Mouse (Mus musculus): ENCODE measurements around the gene Fam129c.

The Fam129c gene

DNA sequence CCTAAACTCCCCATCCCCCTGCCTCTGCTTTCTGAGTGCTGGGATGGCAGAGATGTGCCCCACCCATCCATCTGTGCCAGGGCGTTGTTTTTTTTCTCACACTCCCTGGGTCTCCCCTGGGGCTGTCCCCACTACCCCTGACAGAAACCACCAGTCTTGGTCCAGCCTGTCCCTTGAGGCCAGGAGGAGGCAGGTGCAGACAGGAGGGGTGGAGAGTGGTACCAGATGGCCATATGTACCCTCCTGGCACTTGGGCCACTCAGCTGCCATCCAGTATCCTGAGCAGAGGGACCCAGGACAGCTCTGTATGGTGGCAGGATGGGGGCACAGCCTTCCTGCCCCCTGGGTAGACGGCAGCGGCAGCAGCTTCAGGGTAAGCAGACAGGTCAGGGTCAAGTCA is at the start of gene Fam129c:
Fam129c (plus strand) TSS at position 198 of the 400 bp plus-strand sequence.
- TF ChIP-seq GATA4 (IDR thresholded peaks at IDR 0.05; ENCODE audit: insufficient replicate concordance, low read length) = no peak

DNA sequence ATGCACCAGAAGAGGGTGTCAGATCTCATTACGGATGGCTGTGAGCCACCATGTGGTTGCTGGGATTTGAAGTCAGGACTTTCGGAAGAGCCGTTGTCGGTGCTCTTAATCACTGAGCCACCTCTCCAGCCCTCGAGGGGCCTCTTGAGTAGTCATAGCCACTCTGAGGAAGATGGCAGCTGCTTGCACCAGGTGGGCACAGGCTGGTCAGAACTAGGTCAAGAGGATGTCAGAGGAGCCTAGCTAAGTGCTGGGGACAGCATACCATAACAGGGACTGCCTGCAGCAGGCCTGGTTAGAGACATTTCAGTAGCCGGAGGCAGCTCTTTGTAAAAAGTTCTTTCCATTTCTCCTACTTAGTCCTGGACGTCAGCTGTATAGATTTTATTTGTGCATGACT is 46.7 kb upstream of the Fam129c start:
- no peak for TF ChIP-seq GATA4 (IDR thresholded peaks at IDR 0.05; ENCODE audit: insufficient replicate concordance, low read length)

DNA sequence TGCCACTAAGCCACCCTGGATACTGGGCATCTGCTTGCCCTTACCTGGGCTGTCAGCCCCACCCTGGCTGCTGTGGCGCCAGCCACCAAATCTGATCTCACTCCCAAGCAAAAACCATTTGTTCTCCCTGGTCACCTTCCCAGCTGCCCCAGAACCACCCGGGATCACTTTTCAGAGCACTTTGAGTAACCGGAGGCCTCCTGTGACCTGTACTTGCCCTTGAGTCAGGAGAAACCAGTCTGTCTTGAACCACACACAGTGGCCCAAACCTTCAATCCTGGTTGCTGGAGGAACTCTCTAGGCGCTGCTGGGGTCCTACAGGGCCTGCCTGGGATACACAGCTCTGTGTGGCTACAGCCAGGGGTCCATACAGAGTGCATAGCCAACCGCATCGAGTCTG is 44.7 kb upstream of the Fam129c start:
- TF ChIP-seq GATA4 (IDR thresholded peaks at IDR 0.05; ENCODE audit: insufficient replicate concordance, low read length) = no peak

DNA sequence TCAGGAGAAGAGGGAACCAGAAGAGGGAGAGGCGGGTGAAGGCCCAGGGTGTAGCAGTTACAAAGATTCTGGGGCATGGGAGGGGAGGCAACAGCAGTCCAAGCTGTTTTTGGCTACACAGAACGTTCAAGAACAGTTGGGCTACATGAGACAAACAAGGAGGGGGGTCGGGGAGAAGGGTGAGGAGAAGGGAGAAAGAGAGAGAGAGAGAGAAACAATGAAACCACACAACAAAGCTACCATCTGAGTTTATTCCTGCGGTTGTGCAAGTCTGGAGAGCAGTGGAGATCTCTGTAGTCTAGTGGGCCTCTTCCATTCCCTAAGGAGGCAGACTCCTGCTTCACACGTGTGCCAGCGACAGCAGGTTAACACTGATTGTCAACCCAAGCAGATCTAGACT is 43.4 kb upstream of the Fam129c start:
- TF ChIP-seq GATA4 (IDR thresholded peaks at IDR 0.05; ENCODE audit: insufficient replicate concordance, low read length) = no peak

DNA sequence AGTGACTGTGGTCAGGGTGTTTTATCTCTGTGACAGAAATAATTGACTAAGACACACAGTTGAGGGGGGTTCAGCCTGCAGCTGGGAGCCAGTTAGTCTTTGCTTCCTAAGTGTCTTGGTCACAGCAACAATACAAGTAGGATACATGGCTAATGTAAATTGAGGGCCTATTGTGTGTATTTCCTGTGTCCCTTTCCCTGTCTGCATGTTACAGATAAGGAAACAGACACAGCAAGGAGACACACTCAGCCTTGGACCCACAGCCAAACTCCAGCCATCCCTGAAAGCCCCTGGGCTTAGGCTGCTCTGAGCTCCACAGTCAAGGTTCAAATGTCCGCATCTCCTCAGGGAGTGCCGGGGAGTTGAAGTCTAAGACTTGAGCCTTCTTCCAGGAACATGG is 42.8 kb upstream of the Fam129c start:
- TF ChIP-seq GATA4 (IDR thresholded peaks at IDR 0.05; ENCODE audit: insufficient replicate concordance, low read length) = no peak

DNA sequence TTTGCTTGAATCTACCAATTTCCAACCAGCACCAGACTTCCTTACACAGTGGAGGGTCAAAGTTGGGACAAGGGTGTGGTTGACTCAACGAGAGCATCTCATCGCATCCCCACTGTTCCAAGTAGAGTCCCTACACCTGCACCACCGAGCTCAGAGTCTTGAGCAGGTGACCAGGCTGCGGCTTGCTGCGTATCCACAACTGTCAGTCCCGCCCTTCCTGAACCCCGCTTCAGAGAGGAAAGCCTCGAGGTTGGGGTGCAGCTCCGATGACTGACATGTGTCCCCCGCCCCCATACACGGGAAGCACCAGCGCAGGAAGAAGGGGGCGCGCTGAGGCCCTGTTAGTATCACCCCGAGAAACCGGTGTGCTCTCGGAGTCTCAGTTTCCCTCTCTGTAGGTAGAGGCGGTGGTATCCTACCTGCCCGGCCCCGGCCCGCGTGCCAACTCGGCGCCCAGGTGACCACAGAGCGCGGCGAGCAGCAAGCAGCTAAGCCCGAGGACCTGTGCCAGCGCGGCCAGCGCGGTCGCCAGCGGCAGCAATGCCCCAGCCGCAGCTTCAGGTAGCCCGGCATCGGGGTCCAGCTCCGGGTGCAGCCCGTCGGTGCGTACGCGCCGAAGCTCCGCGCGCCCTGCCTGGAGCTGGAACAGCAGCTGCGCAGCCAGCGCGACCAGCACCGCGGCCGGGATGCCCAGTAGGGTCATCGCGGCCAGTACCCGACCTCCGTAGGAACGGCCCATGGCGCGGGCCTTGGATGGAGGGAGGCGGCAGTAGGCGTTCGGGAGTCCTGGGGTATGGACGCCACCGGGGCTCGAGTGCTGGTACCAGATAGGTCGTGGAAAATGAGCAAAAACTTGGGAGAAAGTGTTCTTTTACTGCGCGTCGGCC is 39.1 kb upstream of the Fam129c start, which contains the start of gene Tmem221:
Tmem221 (minus strand) TSS at position 801 of the 887 bp plus-strand sequence.
- no peak for TF ChIP-seq GATA4 (IDR thresholded peaks at IDR 0.05; ENCODE audit: insufficient replicate concordance, low read length)

DNA sequence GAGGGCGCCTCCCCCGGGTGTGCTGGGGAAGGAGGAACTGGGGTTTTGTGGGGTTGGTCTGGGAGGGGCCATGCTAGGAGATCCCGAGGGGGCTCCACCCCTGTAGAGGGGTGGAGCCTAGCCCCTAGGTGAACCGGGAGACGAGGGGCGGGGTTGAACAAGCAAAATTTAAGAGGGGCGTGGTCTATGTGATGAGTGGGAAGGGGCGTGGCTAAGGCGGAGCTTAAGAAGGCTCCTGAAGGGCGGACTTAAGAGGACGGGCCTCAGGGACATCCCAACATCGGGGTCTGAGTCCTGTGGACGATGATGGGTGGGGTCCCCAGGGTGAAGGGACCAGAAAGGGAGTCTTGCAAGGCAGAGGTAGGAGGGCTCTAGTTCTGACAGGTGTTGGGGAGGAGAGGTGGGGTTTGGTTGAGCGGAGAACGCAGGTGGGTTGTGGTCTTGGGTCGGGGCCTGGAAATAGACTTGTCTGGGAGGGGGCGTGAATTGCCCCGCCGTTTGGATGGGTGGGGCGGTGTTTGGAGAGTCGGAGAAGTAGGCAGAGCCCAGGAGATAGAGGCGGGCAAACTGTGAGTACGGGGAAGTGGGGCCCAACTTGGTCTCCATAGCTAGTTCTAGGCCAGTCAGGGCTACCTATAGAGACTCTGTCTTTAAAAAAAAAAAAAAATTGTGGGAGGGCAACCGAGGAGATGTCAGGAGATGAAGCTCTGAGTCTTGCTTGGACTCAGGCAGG is 38.3 kb upstream of the Fam129c start:
- TF ChIP-seq GATA4 (IDR thresholded peaks at IDR 0.05; ENCODE audit: insufficient replicate concordance, low read length) = no peak

DNA sequence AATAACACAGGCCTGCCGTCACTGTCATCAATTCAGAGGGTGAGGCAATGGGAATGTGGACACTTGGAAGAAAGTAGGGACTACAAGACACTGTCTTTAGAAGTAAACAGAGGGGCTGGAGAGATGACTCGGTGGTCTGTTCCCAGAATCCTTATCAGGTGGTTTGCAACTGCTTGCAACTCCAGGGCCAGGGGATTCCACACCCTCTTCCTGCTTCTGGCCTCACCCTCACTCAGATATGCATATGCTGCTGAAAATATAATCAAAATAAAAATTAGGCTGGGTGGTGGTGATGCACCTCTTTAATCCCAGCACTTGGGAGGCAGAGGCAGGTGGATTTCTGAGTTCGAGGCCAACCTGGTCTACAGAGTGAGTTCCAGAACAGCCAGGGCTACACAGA is 37.4 kb upstream of the Fam129c start:
- TF ChIP-seq GATA4 (IDR thresholded peaks at IDR 0.05; ENCODE audit: insufficient replicate concordance, low read length) = no peak

DNA sequence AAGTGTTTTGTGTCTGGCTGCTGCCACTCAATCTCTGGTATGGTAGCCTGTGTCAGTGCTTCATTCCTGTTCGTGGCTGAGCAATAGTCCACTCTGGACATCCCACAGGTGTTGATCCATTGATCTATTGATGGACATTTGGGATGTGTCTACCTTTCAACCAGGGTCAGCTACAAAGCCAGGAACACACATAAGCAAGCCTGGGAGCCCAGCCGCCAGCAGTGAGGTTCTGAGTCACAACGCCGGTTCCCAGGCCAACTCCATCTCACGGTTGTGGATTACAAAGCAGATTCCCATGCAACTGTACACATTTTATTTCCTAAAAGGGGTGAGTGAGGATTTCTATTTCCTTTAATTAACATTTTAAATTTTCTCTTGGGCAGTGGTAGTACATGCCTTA is 36.7 kb upstream of the Fam129c start:
- TF ChIP-seq GATA4 (IDR thresholded peaks at IDR 0.05; ENCODE audit: insufficient replicate concordance, low read length) = no peak

DNA sequence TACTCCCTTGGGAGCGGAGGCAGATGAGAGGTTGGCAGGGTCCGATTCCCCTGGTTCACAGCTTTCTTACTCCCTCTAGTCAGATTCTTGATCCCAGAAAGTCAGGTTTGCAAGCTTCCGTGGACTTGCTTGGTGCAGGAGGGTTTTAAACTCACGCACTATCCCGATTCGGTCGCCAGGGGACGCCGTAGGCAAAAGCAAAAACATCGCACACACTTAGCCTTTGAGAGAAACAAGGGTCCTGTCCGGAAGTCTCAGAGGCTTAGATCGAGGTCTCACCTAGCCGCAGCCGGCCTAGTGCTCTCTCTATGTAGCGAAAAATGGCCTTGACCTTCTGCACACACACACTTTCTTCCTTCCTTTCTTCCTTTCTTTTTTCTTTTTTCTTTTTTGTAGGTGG is 36.0 kb upstream of the Fam129c start:
- TF ChIP-seq GATA4 (IDR thresholded peaks at IDR 0.05; ENCODE audit: insufficient replicate concordance, low read length) = no peak

DNA sequence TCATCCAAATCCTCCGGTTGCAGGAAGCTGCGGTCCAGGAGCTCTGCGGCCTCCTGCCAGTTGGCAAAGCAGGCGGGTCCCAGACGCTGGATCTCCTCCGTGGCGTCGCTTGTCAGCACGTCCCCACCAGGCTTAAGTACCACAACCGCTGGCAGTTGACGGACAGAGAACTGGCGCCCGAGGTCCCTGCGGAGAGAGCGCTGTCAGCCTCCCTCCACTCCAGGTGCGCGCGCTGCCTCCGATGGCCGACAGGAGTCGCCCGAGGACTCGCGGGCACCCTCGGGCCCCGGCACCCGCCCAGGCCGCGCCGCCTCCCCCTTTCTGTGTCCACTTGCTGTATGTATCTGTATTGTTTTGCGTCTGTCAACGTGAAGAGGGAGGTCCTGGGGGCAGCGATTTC is 34.7 kb upstream of the Fam129c start:
- TF ChIP-seq GATA4 (IDR thresholded peaks at IDR 0.05; ENCODE audit: insufficient replicate concordance, low read length) = no peak

DNA sequence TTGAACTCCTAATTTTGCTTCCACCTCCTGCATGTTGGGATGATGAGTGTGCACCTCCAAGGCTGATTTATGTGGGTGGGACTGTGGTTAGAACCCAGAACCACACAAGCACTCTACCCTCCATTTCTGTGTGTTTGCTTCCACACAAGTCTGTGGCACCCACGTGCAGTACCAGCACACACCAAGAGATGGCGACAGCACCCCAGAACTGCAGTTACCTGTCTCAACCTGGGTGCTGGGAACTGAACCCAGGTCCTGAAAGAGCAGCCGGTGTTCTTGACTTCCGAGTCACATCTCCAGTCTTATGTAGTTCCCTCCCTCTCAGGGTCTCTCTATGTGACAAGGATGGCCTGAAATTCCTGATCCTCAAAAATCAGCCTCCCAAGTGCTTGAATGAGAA is 33.5 kb upstream of the Fam129c start:
- no peak for TF ChIP-seq GATA4 (IDR thresholded peaks at IDR 0.05; ENCODE audit: insufficient replicate concordance, low read length)

DNA sequence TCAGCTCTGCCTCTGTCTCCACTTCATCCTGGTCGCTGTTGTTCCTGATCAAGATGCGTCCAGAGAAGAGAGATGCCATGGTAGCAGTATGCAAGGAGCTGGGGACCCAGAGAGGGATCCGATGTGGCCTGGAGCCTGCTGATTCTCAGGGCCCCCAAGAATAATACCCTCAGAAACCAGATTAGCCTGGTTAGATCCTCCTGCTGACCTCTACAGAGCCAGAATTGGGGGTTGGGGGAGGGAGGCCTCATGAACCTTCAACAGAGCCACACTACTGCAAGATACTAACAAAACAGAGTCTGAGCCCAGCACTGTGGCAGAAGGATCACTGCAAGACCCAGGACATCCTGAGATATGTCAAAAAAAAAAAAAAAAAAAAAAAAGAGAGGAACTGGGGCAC is 30.9 kb upstream of the Fam129c start, which contains the start of gene Nxnl1:
Nxnl1 (minus strand) TSS at position 101 of the 400 bp plus-strand sequence.
- TF ChIP-seq GATA4 (IDR thresholded peaks at IDR 0.05; ENCODE audit: insufficient replicate concordance, low read length) = no peak

DNA sequence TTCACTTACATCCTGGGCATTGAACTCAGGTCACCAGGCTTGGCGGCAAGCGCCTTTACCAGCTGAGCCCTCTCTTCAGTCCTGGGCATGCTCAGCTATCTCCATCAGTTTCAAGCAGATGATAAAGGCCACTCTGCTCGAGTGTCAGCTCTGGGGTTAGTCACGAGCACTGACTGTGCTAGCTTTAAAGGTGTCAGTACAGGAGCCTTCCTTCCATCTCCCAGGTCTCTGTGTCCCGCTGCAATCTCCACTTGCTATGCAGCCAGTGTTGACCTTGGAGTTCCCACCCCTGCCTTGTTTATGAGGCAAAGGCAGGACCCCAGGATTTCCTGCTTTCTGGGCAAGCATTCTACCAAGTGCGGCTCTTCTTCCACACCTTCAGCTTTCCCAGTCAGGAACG is 29.9 kb upstream of the Fam129c start:
- no peak for TF ChIP-seq GATA4 (IDR thresholded peaks at IDR 0.05; ENCODE audit: insufficient replicate concordance, low read length)

DNA sequence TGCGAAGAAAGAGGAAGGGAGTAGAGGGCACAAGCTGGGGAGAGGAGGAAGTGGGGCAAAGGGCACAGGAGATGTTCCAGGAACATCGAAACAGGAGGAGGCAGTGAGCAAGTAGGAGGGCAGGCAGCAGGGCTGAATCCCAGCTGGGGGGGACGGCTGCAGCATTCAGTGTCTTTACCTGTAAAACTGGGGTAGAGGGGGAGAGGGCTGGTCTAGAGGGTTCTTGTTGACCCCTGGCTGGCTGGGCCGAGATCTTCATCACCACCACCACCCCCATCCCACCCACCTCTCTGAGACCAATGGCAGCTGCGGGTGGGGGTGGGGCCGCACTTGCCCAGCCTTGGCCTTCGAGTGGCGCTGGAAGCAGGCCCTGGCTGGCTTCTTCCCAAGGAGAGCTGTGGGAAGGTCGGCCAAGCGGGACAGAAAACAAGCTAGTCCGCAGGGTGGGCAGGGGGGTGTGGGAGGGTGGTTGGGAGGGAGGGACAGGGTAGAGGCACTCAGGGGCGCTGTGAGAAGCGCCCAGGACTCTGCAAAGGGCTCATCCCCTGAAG is 29.0 kb upstream of the Fam129c start, which contains the start of gene Slc27a1:
Slc27a1 (plus strand) TSS at position 496 of the 551 bp plus-strand sequence.
- TF ChIP-seq GATA4 (IDR thresholded peaks at IDR 0.05; ENCODE audit: insufficient replicate concordance, low read length) = no peak

DNA sequence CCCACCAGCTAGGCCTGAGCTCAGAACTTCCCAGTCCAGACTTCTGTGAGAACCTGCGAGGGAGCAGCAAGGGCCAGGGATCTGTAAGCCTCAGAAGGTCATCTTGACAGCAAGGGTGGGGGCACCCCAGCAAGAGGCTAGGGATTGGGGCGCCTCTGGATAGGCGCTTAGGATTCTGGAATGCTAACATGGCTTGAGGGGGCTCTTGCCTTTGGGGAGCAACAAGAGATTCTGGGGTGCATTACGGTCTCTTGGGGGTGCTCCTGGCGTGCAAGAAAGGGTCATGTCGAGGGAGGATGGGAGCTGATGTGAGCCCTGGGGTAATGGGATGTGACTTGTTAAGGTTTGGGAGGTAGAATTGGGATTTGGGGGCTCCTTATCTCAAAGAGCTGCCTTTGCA is 28.5 kb upstream of the Fam129c start:
- no peak for TF ChIP-seq GATA4 (IDR thresholded peaks at IDR 0.05; ENCODE audit: insufficient replicate concordance, low read length)
